Mouse (Mus musculus): ENCODE results near the gene Pdpr. TPM values are rescaled to one million over a fixed set of nuclear protein-coding genes. Genes with fewer than 3 reads are reported as not detected.
"Not testable (repeated sequence)": the region's sequence is repeated elsewhere in the genome, so short reads cannot be mapped to it uniquely, and the experiment has no call there.

Pdpr gene
- polyA plus RNA-seq, 2 experiments from 2014 or later, result 8.0 to 8.6 TPM

GRCm38 (mm10) chr8:111091706-111092105, 2.7 kb upstream of the Pdpr start:
- ATAC-seq, result no peak

GRCm38 (mm10) chr8:111092326-111092725, 2.1 kb upstream of the Pdpr start, which contains the start of gene Clec18a:
TSS of gene Clec18a (minus strand) at chr8:111092426.
- not testable (repeated sequence) for ATAC-seq

- ATAC-seq, result peak; percentile 43
These were observed 381 bp downstream of the Pdpr start for GRCm38 (mm10) chr8:111094719-111095302.

- no peak for ATAC-seq
These were observed 20.5 kb downstream of the Pdpr start for GRCm38 (mm10) chr8:111114891-111115290.

GRCm38 (mm10) chr8:111119481-111119880, 25.1 kb downstream of the Pdpr start:
- ATAC-seq, result no peak

- no peak for ATAC-seq
These were observed 36.3 kb downstream of the Pdpr start for GRCm38 (mm10) chr8:111130756-111131155.

- ATAC-seq, result no peak
These were observed 48.1 kb downstream of the Pdpr start for GRCm38 (mm10) chr8:111142521-111142920.

GRCm38 (mm10) chr8:111144901-111145459, 50.5 kb downstream of the Pdpr start:
- ATAC-seq, result peak; percentile 30

GRCm38 (mm10) chr8:111145460-111146012, 51.1 kb downstream of the Pdpr start:
- ATAC-seq, result peak; percentile 88

GRCm38 (mm10) chr8:111155721-111156436, 61.4 kb downstream of the Pdpr start:
- ATAC-seq, result no peak

- no peak for ATAC-seq
These were observed 63.2 kb downstream of the Pdpr start for GRCm38 (mm10) chr8:111157617-111158016.

GRCm38 (mm10) chr8:111171661-111172060, 77.2 kb downstream of the Pdpr start:
- ATAC-seq, result no peak

- no peak for ATAC-seq
These were observed 91.1 kb downstream of the Pdpr start for GRCm38 (mm10) chr8:111185472-111185947.

Other genes with a start within 250 kb of the Pdpr start
- gene Cog4, start 248.0 kb upstream of the Pdpr start, polyA plus RNA-seq (2017; shearing (Covaris generic)), result 10 to 100 TPM; 52.3 to 53.6 TPM
- 10 to 100 TPM; 79.7 to 89.2 TPM for gene Sf3b3, start 247.8 kb upstream of the Pdpr start, polyA plus RNA-seq (2017; shearing (Covaris generic))
- 1 to 10 TPM; 1.9 to 2.3 TPM for gene Fuk, start 192.1 kb upstream of the Pdpr start, polyA plus RNA-seq (2017; shearing (Covaris generic))
- 10 to 100 TPM in 1 of 2 experiments, 1 to 10 TPM in 1; 8.7 to 10.1 TPM for gene St3gal2, start 174.7 kb upstream of the Pdpr start, polyA plus RNA-seq (2017; shearing (Covaris generic))
- 10 to 100 TPM; 13.2 to 14.0 TPM for gene Ddx19a, start 96.8 kb upstream of the Pdpr start, polyA plus RNA-seq (2017; shearing (Covaris generic))
- gene Ddx19b, start 62.9 kb upstream of the Pdpr start, polyA plus RNA-seq (2017; shearing (Covaris generic)), result 1 to 10 TPM; 6.5 to 8.2 TPM
- gene Aars, start 61.5 kb upstream of the Pdpr start, polyA plus RNA-seq (2017; shearing (Covaris generic)), result 10 to 100 TPM; 14.0 to 20.3 TPM
- gene Exosc6, start 38.3 kb upstream of the Pdpr start, polyA plus RNA-seq (2017; shearing (Covaris generic)), result not detected
- not detected for gene Clec18a, start 2.2 kb upstream of the Pdpr start, polyA plus RNA-seq (2017; shearing (Covaris generic))
- 10 to 100 TPM; 28.3 to 28.7 TPM for gene Glg1, start 164.6 kb downstream of the Pdpr start, polyA plus RNA-seq (2017; shearing (Covaris generic))
- gene Rfwd3, start 205.6 kb downstream of the Pdpr start, polyA plus RNA-seq (2017; shearing (Covaris generic)), result 10 to 100 TPM; 26.8 to 30.2 TPM
- 1 to 10 TPM; 5.4 to 7.8 TPM for gene Mlkl, start 243.5 kb downstream of the Pdpr start, polyA plus RNA-seq (2017; shearing (Covaris generic))

Measured in activated CD4-positive, CD25-positive, alpha-beta regulatory T cell, adult 4 months (primary cell).